Mouse (Mus musculus): Measurements from ENCODE around the gene Gm13271. TPM values are rescaled to one million over a fixed set of nuclear protein-coding genes. Genes with fewer than 3 reads are reported as not detected.

Gene Gm13271
- polyA plus RNA-seq, 1 experiment from 2014 or later = 0.29 TPM

GRCm38 (mm10) chr4:88721791-88722721, 32.6 kb upstream of the Gm13271 start, which contains the start of the genes Gm26566 and Klhl9:
Gene Gm26566, plus strand, starts transcription at chr4:88721805.
Gene Klhl9, minus strand, starts transcription at chr4:88722465.
- Histone ChIP-seq H3K27me3 (ENCODE audit: insufficient read depth, low read length) (no peaks in the 10 kb centered on the region), H3K9ac (ENCODE audit: low read depth, low read length) (peak within 1 kb of the TSS; percentile 94), H3K27ac (peak within 1 kb of the TSS; percentile 98), H3K4me3 (replicated peaks; ENCODE audit: low read depth, low read length) (peak within 1 kb of the TSS; percentile 63), H3K36me3 (ENCODE audit: insufficient read depth, low read length) (0 out of 2 replicates have a peak, but pooled peaks cover 4% of the 10 kb centered on the region), H3K4me1 (replicated peaks; ENCODE audit: insufficient read depth, low read length) (peaks cover 7% of the 10 kb centered on the region; the same call in 1 of the 2 replicates), H3K9me3 (replicated peaks; ENCODE audit: low read length) (no peaks in the 10 kb centered on the region), H3K4me2 (ENCODE audit: low read length) (peak within 1 kb of the TSS; percentile 62)
- DNase-seq (ENCODE audit: low spot score) (peak; percentile 98), ATAC-seq (replicated peaks; ENCODE audit: low FRiP score, low read depth) (peak; percentile 97)
- under 1% methylated on average over 81 of the region's 82 CpGs for WGBS
- TF ChIP-seq CTCF (IDR thresholded peaks at IDR 0.05; ENCODE audit: low read depth) = no peak

GRCm38 (mm10) chr4:88723497-88724090, 31.1 kb upstream of the Gm13271 start:
- Histone ChIP-seq H3K9ac (ENCODE audit: low read depth, low read length) (no peak overlapping the region), H3K4me1 (replicated peaks; ENCODE audit: insufficient read depth, low read length) (peaks cover 7% of the 10 kb centered on the region; the same call in 1 of the 2 replicates), H3K9me3 (replicated peaks; ENCODE audit: low read length) (no peaks in the 10 kb centered on the region), H3K4me3 (replicated peaks; ENCODE audit: low read depth, low read length) (no peak overlapping the region), H3K36me3 (ENCODE audit: insufficient read depth, low read length) (0 out of 2 replicates have a peak, but pooled peaks cover 4% of the 10 kb centered on the region), H3K27me3 (ENCODE audit: insufficient read depth, low read length) (no peaks in the 10 kb centered on the region), H3K27ac (peak overlapping the region; percentile 98), H3K4me2 (ENCODE audit: low read length) (0 out of 2 replicates have a peak overlapping the region, but pooled peaks have one; percentile 25)
- DNase-seq (ENCODE audit: low spot score) = no peak
- 46% methylated on average over 8 of the region's 8 CpGs for WGBS
- ATAC-seq (replicated peaks; ENCODE audit: low FRiP score, low read depth) = no peak
- TF ChIP-seq CTCF (IDR thresholded peaks at IDR 0.05; ENCODE audit: low read depth) = no peak

GRCm38 (mm10) chr4:88726727-88727126, 27.9 kb upstream of the Gm13271 start:
- WGBS = 78% methylated on average over 6 of the region's 6 CpGs

GRCm38 (mm10) chr4:88727324-88727723, 27.3 kb upstream of the Gm13271 start:
- Histone ChIP-seq H3K9me3 (replicated peaks; ENCODE audit: low read length) (no peaks in the 10 kb centered on the region), H3K9ac (ENCODE audit: low read depth, low read length) (no peak overlapping the region), H3K27ac (no peak overlapping the region), H3K4me3 (replicated peaks; ENCODE audit: low read depth, low read length) (no peak overlapping the region), H3K27me3 (ENCODE audit: insufficient read depth, low read length) (no peaks in the 10 kb centered on the region), H3K4me1 (replicated peaks; ENCODE audit: insufficient read depth, low read length) (no peaks in the 10 kb centered on the region), H3K4me2 (ENCODE audit: low read length) (no peak overlapping the region), H3K36me3 (ENCODE audit: insufficient read depth, low read length) (no peaks in the 10 kb centered on the region)
- TF ChIP-seq CTCF (IDR thresholded peaks at IDR 0.05; ENCODE audit: low read depth) = peak; percentile 79
- ATAC-seq (replicated peaks; ENCODE audit: low FRiP score, low read depth) = 0 out of 2 replicates have a peak, but pooled peaks have one; percentile 55
- WGBS = 0% methylated on average over 1 of the region's 1 CpGs
- peak; percentile 81 for DNase-seq (ENCODE audit: low spot score)

More at GRCm38 (mm10) chr4:88726727-88727126, 27.9 kb upstream of the Gm13271 start:
- Histone ChIP-seq H3K27ac (no peak overlapping the region), H3K27me3 (ENCODE audit: insufficient read depth, low read length) (no peaks in the 10 kb centered on the region), H3K9ac (ENCODE audit: low read depth, low read length) (no peak overlapping the region), H3K4me2 (ENCODE audit: low read length) (no peak overlapping the region), H3K4me1 (replicated peaks; ENCODE audit: insufficient read depth, low read length) (no peaks in the 10 kb centered on the region), H3K36me3 (ENCODE audit: insufficient read depth, low read length) (no peaks in the 10 kb centered on the region), H3K4me3 (replicated peaks; ENCODE audit: low read depth, low read length) (no peak overlapping the region), H3K9me3 (replicated peaks; ENCODE audit: low read length) (no peaks in the 10 kb centered on the region)
- ATAC-seq (replicated peaks; ENCODE audit: low FRiP score, low read depth) (no peak), DNase-seq (ENCODE audit: low spot score) (no peak)
- TF ChIP-seq CTCF (IDR thresholded peaks at IDR 0.05; ENCODE audit: low read depth) = no peak

GRCm38 (mm10) chr4:88738480-88738879, 16.2 kb upstream of the Gm13271 start:
- DNase-seq (ENCODE audit: low spot score) (peak; percentile 79), ATAC-seq (replicated peaks; ENCODE audit: low FRiP score, low read depth) (no peak)
- peak; percentile 91 for TF ChIP-seq CTCF (IDR thresholded peaks at IDR 0.05; ENCODE audit: low read depth)
- Histone ChIP-seq H3K9ac (ENCODE audit: low read depth, low read length) (no peak overlapping the region), H3K27me3 (ENCODE audit: insufficient read depth, low read length) (no peaks in the 10 kb centered on the region), H3K36me3 (ENCODE audit: insufficient read depth, low read length) (no peaks in the 10 kb centered on the region), H3K4me1 (replicated peaks; ENCODE audit: insufficient read depth, low read length) (no peaks in the 10 kb centered on the region), H3K4me2 (ENCODE audit: low read length) (no peak overlapping the region), H3K9me3 (replicated peaks; ENCODE audit: low read length) (no peaks in the 10 kb centered on the region), H3K27ac (no peak overlapping the region), H3K4me3 (replicated peaks; ENCODE audit: low read depth, low read length) (no peak overlapping the region)
- WGBS = 6% methylated on average over 2 of the region's 2 CpGs

GRCm38 (mm10) chr4:88739036-88739435, 15.6 kb upstream of the Gm13271 start:
- no peak for TF ChIP-seq CTCF (IDR thresholded peaks at IDR 0.05; ENCODE audit: low read depth)
- 89% methylated on average over 6 of the region's 6 CpGs for WGBS
- ATAC-seq (replicated peaks; ENCODE audit: low FRiP score, low read depth) (no peak), DNase-seq (ENCODE audit: low spot score) (no peak)
- no peaks in the 10 kb centered on the region for H3K9me3 ChIP-seq (replicated peaks; ENCODE audit: low read length)
- H3K27ac ChIP-seq = no peak overlapping the region
- no peak overlapping the region for H3K4me2 ChIP-seq (ENCODE audit: low read length)
- H3K36me3 ChIP-seq (ENCODE audit: insufficient read depth, low read length) = no peaks in the 10 kb centered on the region
- H3K4me3 ChIP-seq (replicated peaks; ENCODE audit: low read depth, low read length) = no peak overlapping the region
- H3K9ac ChIP-seq (ENCODE audit: low read depth, low read length) = no peak overlapping the region
- H3K27me3 ChIP-seq (ENCODE audit: insufficient read depth, low read length) = no peaks in the 10 kb centered on the region
- H3K4me1 ChIP-seq (replicated peaks; ENCODE audit: insufficient read depth, low read length) = no peaks in the 10 kb centered on the region

Measured in kidney, postnatal 0 days (tissue).